Mouse (Mus musculus) activated CD4-positive, CD25-positive, alpha-beta regulatory T cell (primary cell): ENCODE results near the gene Olfr1240. TPM values are rescaled to one million over a fixed set of nuclear protein-coding genes. Genes with fewer than 3 reads are reported as not detected.

Experiments used
- polyA plus RNA-seq, 2 experiments: library from polyadenylated mRNA; unstranded; fragments of 100-300 nt; shearing (Covaris generic); gene quantifications; one replicate each; pipeline ENCODE4 v1.2.1; 2017

The Olfr1240 gene
- not detected for polyA plus RNA-seq

DNA sequence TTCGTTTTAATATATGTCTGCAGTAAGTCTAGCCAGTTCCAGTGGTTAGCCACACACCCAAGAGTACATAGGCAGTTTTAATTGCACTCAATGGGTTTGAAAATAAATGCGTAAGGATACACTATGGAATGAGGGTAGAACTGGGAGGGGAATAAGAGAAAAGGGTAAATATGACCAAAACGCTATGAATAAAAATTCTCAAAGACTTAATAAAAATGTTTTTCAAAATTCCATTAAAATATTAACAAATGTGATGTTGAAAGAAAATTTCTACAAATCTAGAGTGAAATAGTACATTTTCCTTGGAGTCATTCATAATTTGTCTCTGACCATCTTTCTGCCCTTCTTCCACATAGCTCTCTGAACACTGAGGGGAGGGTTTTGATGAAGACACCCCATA, at the start of gene Olfr1240:
Gene Olfr1240, minus strand, starts transcription at position 101 of the 400 bp plus-strand sequence.

DNA sequence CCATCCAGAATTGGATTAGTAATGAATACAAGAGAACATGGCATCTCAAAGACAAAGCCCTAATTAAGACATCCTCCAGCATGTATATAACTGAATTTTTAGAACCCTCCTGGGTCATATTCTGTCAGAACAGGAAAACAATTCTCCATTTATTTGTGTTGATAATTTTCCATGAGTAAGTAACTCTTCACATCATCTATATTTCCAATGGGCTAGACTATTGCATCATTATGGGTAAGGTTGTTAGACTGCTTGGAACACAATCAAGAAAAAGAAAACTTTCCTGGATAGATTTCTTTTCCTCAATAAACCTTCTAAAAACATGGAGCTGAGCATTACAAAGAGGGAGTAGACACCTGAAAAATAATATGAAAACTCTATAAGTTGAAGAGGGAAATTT, 44.2 kb upstream of the Olfr1240 start, which contains the start of gene Olfr1241:
Gene Olfr1241, minus strand, starts transcription at position 101 of the 400 bp plus-strand sequence.

DNA sequence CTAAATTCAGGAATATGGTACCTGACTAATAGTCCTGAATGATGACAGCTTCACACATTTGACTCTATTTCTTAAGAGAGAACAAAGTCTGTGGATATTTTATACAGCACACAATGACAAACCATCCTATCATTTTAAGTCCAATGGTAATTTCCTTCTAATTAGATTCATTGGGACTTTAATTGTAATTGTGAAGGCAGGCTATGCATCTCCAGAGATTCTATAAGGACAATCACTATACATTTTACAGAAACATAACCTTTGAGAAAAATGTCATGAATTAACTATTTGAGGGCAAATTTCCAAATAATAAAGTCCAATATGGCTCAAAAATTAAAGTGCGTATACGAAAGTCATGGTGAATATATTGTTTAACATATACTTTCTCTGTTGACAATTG, 22.5 kb downstream of the Olfr1240 start, which contains the start of gene Olfr1239:
Gene Olfr1239, minus strand, starts transcription at position 101 of the 400 bp plus-strand sequence.

DNA sequence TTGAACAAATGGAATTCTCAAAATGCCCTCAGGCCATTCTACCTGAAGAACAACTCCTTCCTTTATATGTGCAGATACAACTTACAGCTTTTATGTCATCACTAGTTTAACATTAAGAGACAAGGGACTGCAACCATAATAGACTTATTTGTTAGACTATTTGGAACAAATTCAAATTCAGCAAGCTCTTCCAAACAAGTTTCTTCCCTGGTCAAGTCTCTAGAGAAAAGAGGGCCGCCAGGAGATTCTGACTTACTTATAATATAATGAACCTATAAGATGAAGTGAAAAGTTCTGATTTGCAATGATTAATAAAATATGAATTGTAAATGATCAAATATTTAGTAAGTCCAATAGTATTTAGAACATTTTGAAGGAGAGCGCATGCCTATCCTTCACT, 33.2 kb downstream of the Olfr1240 start, which contains the start of gene Olfr1238:
Gene Olfr1238, minus strand, starts transcription at position 101 of the 400 bp plus-strand sequence.

Other genes starting within 250 kb of the Olfr1240 start
- not detected for gene Olfr1226, start 243.0 kb downstream of the Olfr1240 start, polyA plus RNA-seq
- under 1 TPM in 1 of 2 experiments, not detected in 1; 0.32 TPM for gene Olfr1228, start 188.9 kb downstream of the Olfr1240 start, polyA plus RNA-seq
- not detected for gene Olfr1229, start 155.0 kb downstream of the Olfr1240 start, polyA plus RNA-seq
- gene Olfr1230, start 145.7 kb downstream of the Olfr1240 start, polyA plus RNA-seq: not detected
- under 1 TPM in 1 of 2 experiments, not detected in 1; 0.31 TPM for gene Olfr1231, start 135.9 kb downstream of the Olfr1240 start, polyA plus RNA-seq
- not detected for gene Olfr1232, start 113.3 kb downstream of the Olfr1240 start, polyA plus RNA-seq
- gene Olfr1233, start 100.6 kb downstream of the Olfr1240 start, polyA plus RNA-seq: under 1 TPM in 1 of 2 experiments, not detected in 1; 0.04 TPM
- under 1 TPM in 1 of 2 experiments, not detected in 1; 0.31 TPM for gene Olfr1234, start 78.1 kb downstream of the Olfr1240 start, polyA plus RNA-seq
- gene Olfr1238, start 33.3 kb downstream of the Olfr1240 start, polyA plus RNA-seq: under 1 TPM; 0.04 to 0.05 TPM
- under 1 TPM in 1 of 2 experiments, not detected in 1; 0.11 TPM for gene Olfr1239, start 22.6 kb downstream of the Olfr1240 start, polyA plus RNA-seq
- not detected for gene Olfr1241, start 44.1 kb upstream of the Olfr1240 start, polyA plus RNA-seq
- not detected for gene Olfr1242, start 55.3 kb upstream of the Olfr1240 start, polyA plus RNA-seq
- gene Olfr1243, start 88.5 kb upstream of the Olfr1240 start, polyA plus RNA-seq: not detected
- under 1 TPM in 1 of 2 experiments, not detected in 1; 0.10 TPM for gene Olfr1245, start 135.4 kb upstream of the Olfr1240 start, polyA plus RNA-seq
- not detected for gene Olfr1246, start 150.2 kb upstream of the Olfr1240 start, polyA plus RNA-seq
- gene Olfr1247, start 171.1 kb upstream of the Olfr1240 start, polyA plus RNA-seq: under 1 TPM in 1 of 2 experiments, not detected in 1; 0.11 TPM
- not detected for gene Olfr1248, start 175.2 kb upstream of the Olfr1240 start, polyA plus RNA-seq
- not detected for gene Olfr1249, start 192.0 kb upstream of the Olfr1240 start, polyA plus RNA-seq
- under 1 TPM; 0.04 to 0.15 TPM for gene Olfr1250, start 218.5 kb upstream of the Olfr1240 start, polyA plus RNA-seq
- not detected for gene Olfr1251, start 228.9 kb upstream of the Olfr1240 start, polyA plus RNA-seq